Mouse (Mus musculus) cerebellum, postnatal 14 days (tissue): ENCODE measurements around the gene Pip5k1b.
A peak's percentile ranks its signal among the peaks of the same experiment; 100 is the strongest.

Experiments
- DNase-seq, 2 experiments: peaks; one replicate each; pipeline ENCODE4 v3.0.0; 2021; ENCODE audit warnings: mixed read lengths in 2 of 2

Gene Pip5k1b

GRCm38 (mm10) chr19:24327921-24328320 is 227.8 kb downstream of the Pip5k1b start:
- no peak for DNase-seq

- DNase-seq: no peak
Measured at GRCm38 (mm10) chr19:24326969-24327368, 228.7 kb downstream of the Pip5k1b start.

GRCm38 (mm10) chr19:24325692-24326091 is 230.0 kb downstream of the Pip5k1b start:
- DNase-seq: no peak

- DNase-seq: no peak
Measured at GRCm38 (mm10) chr19:24323841-24324613, 231.6 kb downstream of the Pip5k1b start.

DNA sequence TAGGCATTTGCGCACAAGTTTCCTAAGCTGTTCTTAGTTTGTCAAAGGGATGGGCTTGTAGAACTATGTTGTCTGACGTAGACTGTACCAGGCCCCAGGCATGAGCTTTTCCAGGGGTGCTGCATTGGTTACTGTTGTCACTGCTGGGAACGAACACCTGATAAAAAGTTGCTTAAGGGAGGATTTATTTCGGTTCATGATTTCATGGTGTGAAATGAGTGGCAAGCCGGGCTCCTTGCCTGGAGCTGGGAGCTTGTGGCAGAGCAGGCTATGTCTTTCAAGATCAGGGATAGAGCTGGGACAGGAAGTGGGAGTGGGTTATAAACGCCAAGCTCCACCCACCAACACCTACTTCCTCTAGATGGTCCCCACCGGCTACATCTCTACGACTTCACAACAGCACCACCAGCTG is 233.8 kb downstream of the Pip5k1b start:
- DNase-seq: no peak

DNA sequence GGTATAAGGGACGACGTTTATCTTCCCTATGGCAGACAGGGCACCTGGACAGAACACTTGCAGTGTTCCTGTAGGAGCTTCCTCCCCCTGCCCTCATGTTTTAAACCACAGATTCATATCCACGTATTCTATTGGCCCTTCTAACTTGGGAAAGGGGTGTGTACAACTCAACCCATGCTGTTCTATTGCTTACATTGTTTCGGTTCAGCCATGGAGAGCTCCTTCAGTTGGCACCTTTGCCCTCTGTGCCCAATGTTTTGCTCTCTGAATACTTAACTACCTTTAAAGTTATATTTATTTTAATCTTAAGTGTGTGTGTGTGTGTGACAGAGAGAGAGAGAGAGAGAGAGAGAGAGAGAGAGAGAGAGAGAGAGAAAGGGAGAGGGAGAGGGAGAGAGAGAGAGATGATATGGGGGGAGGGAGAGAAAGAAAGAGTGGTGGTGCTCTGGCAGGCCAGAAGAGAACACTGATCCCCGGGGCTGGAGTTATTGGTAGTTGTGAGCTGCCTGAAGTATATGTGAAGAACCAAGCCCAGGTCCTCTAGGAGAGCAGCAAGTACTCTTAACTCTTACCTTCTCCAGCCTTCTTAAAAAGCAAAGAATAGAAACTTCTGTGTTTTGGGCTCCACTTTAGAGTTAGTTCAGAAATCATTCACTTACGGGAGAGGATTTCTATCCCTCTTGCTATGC is 234.3 kb downstream of the Pip5k1b start:
- no peak for DNase-seq

GRCm38 (mm10) chr19:24318172-24318571 is 237.5 kb downstream of the Pip5k1b start:
- no peak for DNase-seq

GRCm38 (mm10) chr19:24317731-24318130 is 237.9 kb downstream of the Pip5k1b start:
- DNase-seq: no peak

DNA sequence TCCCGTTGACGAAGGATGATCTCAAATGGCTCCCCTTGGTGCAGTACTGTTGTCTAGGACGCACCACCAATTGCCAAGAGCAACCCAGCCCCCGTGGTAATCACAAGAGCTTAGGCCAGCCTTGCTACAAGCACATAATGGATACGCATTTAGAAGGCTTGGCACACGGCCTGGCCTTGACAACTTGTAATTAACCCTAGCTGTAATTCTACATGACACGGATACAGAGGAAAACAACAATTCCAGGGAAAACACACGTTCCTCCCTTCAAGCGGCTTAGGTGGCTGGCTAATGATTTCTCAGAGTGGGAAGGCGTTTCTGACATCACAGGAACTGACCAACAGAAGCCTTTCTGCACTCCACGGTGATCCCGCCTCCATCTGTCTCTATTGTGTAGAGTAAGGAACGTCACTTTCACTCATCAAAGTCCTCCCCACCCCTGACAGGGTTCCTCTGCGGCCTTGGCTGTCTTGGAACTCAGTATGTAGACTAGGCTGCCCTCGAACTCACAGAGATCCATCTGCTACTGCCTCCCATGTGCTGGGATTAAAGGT is 238.6 kb downstream of the Pip5k1b start:
- peak; percentile 40 to 64 for DNase-seq

DNA sequence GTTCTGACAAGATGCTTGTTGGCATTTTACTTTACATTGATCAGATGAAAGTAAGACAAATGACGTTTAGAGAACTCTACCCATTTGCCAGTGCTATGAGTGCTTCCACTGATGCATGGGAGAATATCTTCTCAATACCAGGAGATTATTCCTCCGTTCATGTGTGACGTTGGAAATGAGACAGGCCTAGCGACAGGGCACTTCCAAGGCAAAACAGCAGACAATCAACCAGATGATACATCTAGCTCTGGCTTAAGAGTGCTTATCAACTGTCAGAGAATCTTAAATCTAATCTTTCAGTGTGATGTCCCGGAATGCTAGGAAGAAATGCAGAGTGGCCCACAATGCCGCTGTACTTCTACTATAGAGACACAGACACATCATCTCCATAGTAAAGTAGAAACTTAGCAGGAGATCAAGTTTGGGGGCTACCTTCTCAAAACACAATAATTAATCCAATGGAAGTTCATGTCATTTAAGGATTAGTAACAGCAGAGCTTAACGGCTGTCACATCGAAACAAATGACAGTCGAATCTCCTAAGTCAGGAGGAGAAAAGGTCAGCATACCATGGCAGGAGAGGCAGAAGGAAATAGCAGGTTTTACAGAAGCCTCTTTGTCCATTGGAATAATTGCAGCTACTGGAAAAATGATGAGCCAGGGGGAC is 239.5 kb downstream of the Pip5k1b start:
- no peak for DNase-seq

DNA sequence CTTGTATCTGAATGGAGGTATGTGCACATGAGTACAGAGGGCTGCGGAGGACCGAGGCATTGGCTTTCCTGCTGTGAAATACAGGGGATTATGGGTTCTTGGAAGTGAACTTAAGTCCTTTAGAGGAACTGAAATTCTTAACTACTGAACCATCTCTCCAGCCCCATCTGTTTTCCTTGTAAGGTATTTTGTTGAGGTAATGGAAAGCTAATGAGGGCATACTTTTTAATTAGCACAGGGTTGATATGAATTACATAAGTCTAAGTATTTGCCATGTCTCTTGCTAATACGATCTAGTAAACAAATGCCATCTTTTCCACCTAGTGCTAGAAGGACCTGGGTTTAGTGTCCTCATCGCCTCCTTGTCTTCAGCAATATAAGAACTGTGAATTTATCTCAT is 240.4 kb downstream of the Pip5k1b start:
- no peak for DNase-seq

GRCm38 (mm10) chr19:24314676-24315075 is 241.0 kb downstream of the Pip5k1b start:
- DNase-seq: peak; percentile 69

GRCm38 (mm10) chr19:24312556-24313342 is 242.9 kb downstream of the Pip5k1b start:
- peak; percentile 66 to 77 for DNase-seq

DNA sequence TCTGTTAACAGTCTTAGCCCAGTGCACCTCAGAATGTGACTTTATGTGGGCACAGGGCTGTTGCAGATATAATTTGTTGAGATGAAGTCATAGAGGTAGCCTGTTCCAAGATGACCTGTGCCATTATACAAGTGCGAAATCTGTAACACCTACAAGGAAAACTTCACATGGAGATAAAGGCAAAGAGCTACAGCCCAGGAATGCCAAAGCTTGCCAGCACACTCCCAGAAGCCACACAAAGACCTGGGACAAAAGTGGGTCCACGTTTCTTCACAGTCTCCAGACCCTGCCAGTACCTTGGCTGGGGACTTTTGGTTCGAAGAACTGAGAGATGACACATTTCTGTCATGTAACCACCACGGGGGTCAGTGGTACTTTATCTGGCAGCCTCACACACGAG is 243.6 kb downstream of the Pip5k1b start:
- no peak for DNase-seq

GRCm38 (mm10) chr19:24308305-24308705 is 247.4 kb downstream of the Pip5k1b start:
- peak; percentile 64 to 70 for DNase-seq

GRCm38 (mm10) chr19:24307271-24308221 is 248.1 kb downstream of the Pip5k1b start:
- DNase-seq: peak; percentile 39 to 40

DNA sequence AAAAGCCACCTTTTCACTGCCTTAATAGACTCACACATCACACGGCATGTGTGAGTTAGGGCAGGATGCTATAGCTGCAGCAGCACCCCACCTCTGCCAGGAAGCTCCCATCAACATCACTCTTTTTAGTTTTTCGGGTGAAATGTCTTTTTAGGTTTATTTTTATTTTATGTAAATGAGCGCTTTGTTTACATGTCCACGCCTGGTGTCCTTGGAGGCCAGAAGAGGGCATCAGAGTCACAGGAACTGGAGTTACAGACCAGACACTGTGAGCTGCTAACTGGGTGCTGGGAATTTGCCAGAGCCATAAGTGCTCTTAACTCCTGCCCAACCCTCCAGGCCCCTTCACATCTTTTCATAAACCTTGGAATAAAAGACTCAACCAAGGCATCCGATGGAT is 249.3 kb downstream of the Pip5k1b start:
- DNase-seq: no peak

DNA sequence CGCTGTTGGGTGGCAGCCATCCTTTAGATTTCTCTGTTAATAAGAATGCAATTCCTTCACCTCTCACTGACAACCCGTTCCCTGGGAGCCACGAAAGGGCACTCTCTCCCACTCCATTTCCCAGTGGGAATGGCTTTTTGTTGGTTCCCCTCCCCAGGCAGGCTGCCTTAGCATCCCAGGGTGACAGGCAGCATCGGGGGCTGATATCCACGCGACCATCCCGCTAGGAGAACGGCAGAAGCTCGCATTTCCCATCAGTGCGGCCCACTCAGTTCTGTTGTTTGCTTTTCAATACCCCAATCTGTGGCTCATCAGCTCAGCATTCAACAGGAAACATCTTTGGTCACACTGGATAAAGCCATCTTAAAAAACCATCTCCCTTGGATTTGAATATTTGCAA is 253.5 kb downstream of the Pip5k1b start:
- no peak for DNase-seq

DNA sequence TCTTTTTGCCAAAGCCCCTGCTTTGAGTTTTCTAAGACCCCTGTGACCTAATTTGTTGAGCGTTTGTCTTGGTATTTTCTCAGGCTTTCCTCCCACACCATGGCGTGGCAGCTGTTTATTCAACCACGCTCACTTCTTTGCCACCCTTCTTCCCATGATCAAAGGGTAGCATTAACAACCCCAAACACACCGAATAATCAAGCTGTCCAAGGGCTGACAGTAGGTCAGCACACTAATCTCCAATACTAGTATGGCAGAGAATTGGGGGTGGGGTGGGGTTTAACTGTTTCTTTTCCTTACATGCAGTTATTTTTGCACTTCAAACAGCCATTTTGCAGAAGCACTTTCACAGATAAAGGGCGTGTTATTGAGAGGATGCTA is 253.9 kb downstream of the Pip5k1b start:
- no peak for DNase-seq

- peak; percentile 85 to 89 for DNase-seq
Measured at GRCm38 (mm10) chr19:24300994-24301767, 254.5 kb downstream of the Pip5k1b start.

- DNase-seq: no peak
Measured at GRCm38 (mm10) chr19:24293537-24293936, 262.1 kb downstream of the Pip5k1b start.
